Mouse (Mus musculus): Measurements from ENCODE around the gene Numbl. TPM values are rescaled to one million over a fixed set of nuclear protein-coding genes. Genes with fewer than 3 reads are reported as not detected.

Gene Numbl
- polyA plus RNA-seq, 1 experiment = 109 TPM

GRCm38 (mm10) chr7:27276021-27276420, 17.8 kb downstream of the Numbl start:
- no peak for DNase-seq (ENCODE audit: low read depth)
- no peak for TF ChIP-seq POLR2A (IDR thresholded peaks at IDR 0.05; ENCODE audit: borderline replicate concordance, extremely low read depth, insufficient read depth, insufficient read length, poor library complexity, severe bottlenecking)
- TF ChIP-seq CTCF (IDR thresholded peaks at IDR 0.05; ENCODE audit: borderline replicate concordance, extremely low read depth, insufficient read depth, insufficient read length) = no peak

- TF ChIP-seq CTCF (IDR thresholded peaks at IDR 0.05; ENCODE audit: borderline replicate concordance, extremely low read depth, insufficient read depth, insufficient read length) (peak; percentile 37; the same call in 1 of the 2 replicates), POLR2A (IDR thresholded peaks at IDR 0.05; ENCODE audit: borderline replicate concordance, extremely low read depth, insufficient read depth, insufficient read length, poor library complexity, severe bottlenecking) (no peak)
These were observed 19.0 kb downstream of the Numbl start for GRCm38 (mm10) chr7:27277191-27277590.

GRCm38 (mm10) chr7:27281717-27282116, 23.5 kb downstream of the Numbl start:
- TF ChIP-seq POLR2A (IDR thresholded peaks at IDR 0.05; ENCODE audit: borderline replicate concordance, extremely low read depth, insufficient read depth, insufficient read length, poor library complexity, severe bottlenecking) (no peak), CTCF (IDR thresholded peaks at IDR 0.05; ENCODE audit: borderline replicate concordance, extremely low read depth, insufficient read depth, insufficient read length) (no peak)
- DNase-seq (ENCODE audit: low read depth) = no peak

More at GRCm38 (mm10) chr7:27277191-27277590, 19.0 kb downstream of the Numbl start:
- DNase-seq (ENCODE audit: low read depth) = peak; percentile 19

GRCm38 (mm10) chr7:27282225-27282624, 24.0 kb downstream of the Numbl start:
- TF ChIP-seq CTCF (IDR thresholded peaks at IDR 0.05; ENCODE audit: borderline replicate concordance, extremely low read depth, insufficient read depth, insufficient read length) = no peak
- DNase-seq (ENCODE audit: low read depth) = no peak

- TF ChIP-seq POLR2A (IDR thresholded peaks at IDR 0.05; ENCODE audit: borderline replicate concordance, extremely low read depth, insufficient read depth, insufficient read length, poor library complexity, severe bottlenecking) = no peak
- TF ChIP-seq CTCF (IDR thresholded peaks at IDR 0.05; ENCODE audit: borderline replicate concordance, extremely low read depth, insufficient read depth, insufficient read length) = peak; percentile 37; the same call in 1 of the 2 replicates
- DNase-seq (ENCODE audit: low read depth) = peak; percentile 40
These were observed 26.8 kb downstream of the Numbl start for GRCm38 (mm10) chr7:27284865-27285697.

- TF ChIP-seq POLR2A (IDR thresholded peaks at IDR 0.05; ENCODE audit: borderline replicate concordance, extremely low read depth, insufficient read depth, insufficient read length, poor library complexity, severe bottlenecking) (no peak), CTCF (IDR thresholded peaks at IDR 0.05; ENCODE audit: borderline replicate concordance, extremely low read depth, insufficient read depth, insufficient read length) (peak; percentile 74)
- peak; percentile 85 for DNase-seq (ENCODE audit: low read depth)
These were observed 27.4 kb downstream of the Numbl start for GRCm38 (mm10) chr7:27285698-27286066.

- DNase-seq (ENCODE audit: low read depth) = no peak
- TF ChIP-seq CTCF (IDR thresholded peaks at IDR 0.05; ENCODE audit: borderline replicate concordance, extremely low read depth, insufficient read depth, insufficient read length) (no peak), POLR2A (IDR thresholded peaks at IDR 0.05; ENCODE audit: borderline replicate concordance, extremely low read depth, insufficient read depth, insufficient read length, poor library complexity, severe bottlenecking) (no peak)
These were observed 30.5 kb downstream of the Numbl start for GRCm38 (mm10) chr7:27288732-27289131.

DNA sequence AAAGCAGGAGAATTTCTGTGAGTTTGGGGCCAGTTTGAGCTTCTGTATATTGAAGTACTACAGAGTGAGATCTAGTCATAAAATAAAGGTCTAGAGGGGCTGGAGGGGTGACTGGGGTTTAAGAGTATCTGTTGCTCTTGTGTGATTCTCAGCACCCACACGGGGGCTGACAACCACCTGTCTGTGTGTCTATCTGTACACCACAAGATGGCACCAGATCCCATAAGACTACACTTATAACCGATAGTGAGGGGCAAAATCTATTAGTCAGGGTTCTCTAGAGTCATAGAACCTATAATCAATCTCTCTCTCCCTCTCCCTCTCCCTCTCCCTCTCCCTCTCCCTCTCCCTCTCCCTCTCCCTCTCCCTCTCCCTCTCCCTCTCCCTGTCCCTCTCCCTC, 32.3 kb downstream of the Numbl start:
- no peak for DNase-seq (ENCODE audit: low read depth)
- no peak for TF ChIP-seq POLR2A (IDR thresholded peaks at IDR 0.05; ENCODE audit: borderline replicate concordance, extremely low read depth, insufficient read depth, insufficient read length, poor library complexity, severe bottlenecking)
- TF ChIP-seq CTCF (IDR thresholded peaks at IDR 0.05; ENCODE audit: borderline replicate concordance, extremely low read depth, insufficient read depth, insufficient read length) = no peak

DNA sequence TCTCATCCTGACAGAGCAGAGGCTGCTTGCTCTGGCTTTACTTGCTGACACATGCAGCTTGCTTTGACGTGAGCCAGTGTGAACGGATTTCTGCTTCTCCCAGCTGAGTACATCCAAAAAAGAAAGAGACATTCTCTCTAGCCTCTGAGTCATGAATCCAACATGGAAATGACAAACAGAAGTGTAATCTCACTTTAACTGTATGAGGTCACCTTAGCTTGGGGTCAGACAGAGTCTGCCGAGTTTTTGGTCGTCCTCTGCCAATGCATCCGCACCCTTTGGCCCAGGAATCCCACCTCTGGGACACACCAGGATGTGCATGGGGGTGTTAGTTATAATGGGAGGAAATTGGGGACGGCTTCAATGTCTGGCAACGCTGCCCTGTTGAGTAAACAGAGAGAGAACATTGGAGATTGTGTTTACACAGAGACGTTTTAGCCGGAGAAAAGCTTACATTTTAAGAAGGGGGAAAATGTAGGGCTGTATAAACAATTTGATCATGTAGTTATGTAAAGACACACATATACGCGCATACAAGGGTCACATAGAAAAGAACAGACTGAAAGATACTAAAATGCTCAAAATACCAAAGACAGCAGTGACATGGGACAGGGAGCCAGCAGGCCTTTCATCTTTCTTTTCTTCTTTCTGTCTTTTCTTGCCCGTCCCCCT, 33.7 kb downstream of the Numbl start:
- no peak for TF ChIP-seq CTCF (IDR thresholded peaks at IDR 0.05; ENCODE audit: borderline replicate concordance, extremely low read depth, insufficient read depth, insufficient read length)
- no peak for TF ChIP-seq POLR2A (IDR thresholded peaks at IDR 0.05; ENCODE audit: borderline replicate concordance, extremely low read depth, insufficient read depth, insufficient read length, poor library complexity, severe bottlenecking)

DNA sequence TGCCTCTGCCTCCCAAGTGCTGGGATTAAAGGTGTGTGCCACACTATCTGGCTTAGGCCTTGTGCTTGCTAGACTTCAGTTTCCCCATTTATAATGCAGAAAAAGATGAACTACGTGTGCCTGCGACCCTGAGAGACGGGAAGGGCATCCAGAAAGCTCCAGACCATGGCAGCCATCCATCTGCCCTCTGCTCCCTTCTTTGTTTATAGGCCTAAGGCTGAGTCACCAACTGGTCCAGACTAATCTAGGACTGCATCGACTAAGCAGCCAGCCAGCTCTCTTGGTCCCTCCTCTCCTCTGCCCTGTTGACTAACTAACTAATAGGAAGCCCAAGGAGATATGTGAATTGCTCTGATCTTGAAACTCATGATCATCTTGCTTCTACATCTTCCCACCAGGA, 37.7 kb downstream of the Numbl start:
- no peak for TF ChIP-seq CTCF (IDR thresholded peaks at IDR 0.05; ENCODE audit: borderline replicate concordance, extremely low read depth, insufficient read depth, insufficient read length)
- no peak for TF ChIP-seq POLR2A (IDR thresholded peaks at IDR 0.05; ENCODE audit: borderline replicate concordance, extremely low read depth, insufficient read depth, insufficient read length, poor library complexity, severe bottlenecking)
- DNase-seq (ENCODE audit: low read depth) = no peak

More for the DNA sequence above, 33.7 kb downstream of the Numbl start:
- no peak for DNase-seq (ENCODE audit: low read depth)

GRCm38 (mm10) chr7:27296518-27296917, 38.3 kb downstream of the Numbl start:
- DNase-seq (ENCODE audit: low read depth) = no peak
- TF ChIP-seq CTCF (IDR thresholded peaks at IDR 0.05; ENCODE audit: borderline replicate concordance, extremely low read depth, insufficient read depth, insufficient read length) = no peak
- TF ChIP-seq POLR2A (IDR thresholded peaks at IDR 0.05; ENCODE audit: borderline replicate concordance, extremely low read depth, insufficient read depth, insufficient read length, poor library complexity, severe bottlenecking) = no peak
